Mouse (Mus musculus) kidney, embryonic 14.5 days (tissue): ENCODE results near the gene Zc3hav1. TPM values are rescaled to one million over a fixed set of nuclear protein-coding genes. Genes with fewer than 3 reads are reported as not detected.

ENCODE experiments used
- ATAC-seq: fragments of 200-750 bp; cut with Nextera tagmentation; 2 replicates; pipeline ENCODE4 v1.8.0; 2017; ENCODE audit warnings: moderate number of reproducible peaks, mild to moderate bottlenecking, moderate TSS enrichment, moderate library complexity; ENCODE audit not compliant: low FRiP score, low TSS enrichment
- H3K27ac ChIP-seq: fragments of 300-500 bp; sonication (generic); 2 replicates; pipeline ENCODE4 v1.5.1; 2014; ENCODE audit warnings: low read depth, mild to moderate bottlenecking, low read length, moderate library complexity, mixed read lengths
- H3K27me3 ChIP-seq: fragments of 300-500 bp; sonication (generic); 2 replicates; pipeline ENCODE4 v1.6.1; 2014; ENCODE audit warnings: mild to moderate bottlenecking, low read length; ENCODE audit not compliant: control insufficient read depth, insufficient read depth
- H3K36me3 ChIP-seq: fragments of 300-500 bp; sonication (generic); 2 replicates; pipeline ENCODE4 v1.6.1; 2014; ENCODE audit warnings: low read length, mixed read lengths; ENCODE audit not compliant: control insufficient read depth, insufficient read depth
- H3K4me1 ChIP-seq: fragments of 300-500 bp; sonication (generic); 2 replicates; pipeline ENCODE4 v1.6.1; 2014; ENCODE audit warnings: low read length, mixed read lengths; ENCODE audit not compliant: control insufficient read depth, insufficient read depth
- H3K4me2 ChIP-seq: fragments of 300-500 bp; sonication (generic); replicated peaks from 2 replicates; pipeline ENCODE4 v1.6.1; 2014; ENCODE audit warnings: low read depth, mild to moderate bottlenecking, low read length
- H3K4me3 ChIP-seq: fragments of 300-500 bp; sonication (generic); 2 replicates; pipeline ENCODE4 v1.5.1; 2014; ENCODE audit warnings: mild to moderate bottlenecking, low read length
- H3K9ac ChIP-seq: fragments of 300-500 bp; sonication (generic); 2 replicates; pipeline ENCODE4 v1.6.1; 2014; ENCODE audit warnings: low read depth, mild to moderate bottlenecking, low read length, moderate library complexity
- H3K9me3 ChIP-seq: fragments of 300-500 bp; sonication (generic); 2 replicates; pipeline ENCODE4 v1.6.1; 2016; ENCODE audit warnings: low read length; ENCODE audit not compliant: control insufficient read depth
- WGBS: fragments of 180-500 bp; shearing (Covaris S2); extraction: QIAGEN DNeasy Blood & Tissue Kit; methylation state at CpG from one replicate; pipeline ENCODE4 v1.1.7; 2014; 5-methylcytosine and 5-hydroxymethylcytosine counted together
- polyA plus RNA-seq: library from polyadenylated mRNA; unstranded; fragments of >200 nt; fragmentation: Nextera tagmentation; extraction: Ambion mirVana; gene quantifications from 2 replicates; pipeline ENCODE4 v1.2.1, GENCODE M21; 2014

The Zc3hav1 gene
- polyA plus RNA-seq, 1 experiment from 2014 or later, result 3.4 TPM

- Histone ChIP-seq H3K9me3 (no peaks in the 10 kb centered on the region), H3K4me2 (no peak overlapping the region), H3K36me3 (no peaks in the 10 kb centered on the region), H3K4me3 (no peak overlapping the region), H3K4me1 (no peaks in the 10 kb centered on the region), H3K9ac (no peak overlapping the region), H3K27me3 (no peaks in the 10 kb centered on the region), H3K27ac (no peak overlapping the region)
- ATAC-seq, result no peak
- 90% methylated on average over 4 of the region's 4 CpGs for WGBS
These were observed 38.4 kb downstream of the Zc3hav1 start for GRCm38 (mm10) chr6:38316050-38316449.

- Histone ChIP-seq H3K27ac (no peak overlapping the region), H3K27me3 (no peaks in the 10 kb centered on the region), H3K4me3 (no peak overlapping the region), H3K9ac (no peak overlapping the region), H3K36me3 (no peaks in the 10 kb centered on the region), H3K9me3 (peaks cover 3% of the 10 kb centered on the region; the same call in 1 of the 2 replicates), H3K4me1 (no peaks in the 10 kb centered on the region), H3K4me2 (no peak overlapping the region)
- no peak for ATAC-seq
These were observed 44.7 kb downstream of the Zc3hav1 start for GRCm38 (mm10) chr6:38309741-38310140.

GRCm38 (mm10) chr6:38304981-38305380 is 49.4 kb downstream of the Zc3hav1 start:
- no peak overlapping the region for H3K9ac ChIP-seq

GRCm38 (mm10) chr6:38298761-38299401 is 55.5 kb downstream of the Zc3hav1 start, which contains the start of gene Zc3hav1l:
TSS of gene Zc3hav1l (minus strand) at chr6:38299259.
- H3K4me2 ChIP-seq, result peak within 1 kb of the TSS; percentile 78
- under 1% methylated on average over 70 of the region's 70 CpGs for WGBS
- H3K4me1 ChIP-seq, result peaks cover 6% of the 10 kb centered on the region
- no peaks in the 10 kb centered on the region for H3K27me3 ChIP-seq
- H3K36me3 ChIP-seq, result peaks cover 26% of the 10 kb centered on the region
- peak; percentile 97 for ATAC-seq
- H3K4me3 ChIP-seq, result peak within 1 kb of the TSS; percentile 92
- H3K9me3 ChIP-seq, result no peaks in the 10 kb centered on the region
- peak within 1 kb of the TSS; percentile 97 for H3K27ac ChIP-seq
- peak within 1 kb of the TSS; percentile 96 for H3K9ac ChIP-seq

More at GRCm38 (mm10) chr6:38304981-38305380, 49.4 kb downstream of the Zc3hav1 start:
- Histone ChIP-seq H3K27me3 (no peaks in the 10 kb centered on the region), H3K4me3 (no peak overlapping the region), H3K9me3 (peaks cover 4% of the 10 kb centered on the region; the same call in 1 of the 2 replicates), H3K4me2 (no peak overlapping the region), H3K36me3 (no peaks in the 10 kb centered on the region), H3K27ac (no peak overlapping the region), H3K4me1 (no peaks in the 10 kb centered on the region)
- WGBS, result 72% methylated on average over 3 of the region's 3 CpGs
- ATAC-seq, result no peak

- H3K27me3 ChIP-seq, result no peaks in the 10 kb centered on the region
- peaks cover 29% of the 10 kb centered on the region for H3K36me3 ChIP-seq
- peaks cover 6% of the 10 kb centered on the region for H3K4me1 ChIP-seq
- H3K4me2 ChIP-seq, result peak overlapping the region; percentile 78
- ATAC-seq, result peak; percentile 51
- H3K9me3 ChIP-seq, result no peaks in the 10 kb centered on the region
- peak overlapping the region; percentile 92 for H3K4me3 ChIP-seq
- under 1% methylated on average over 10 of the region's 10 CpGs for WGBS
- H3K9ac ChIP-seq, result peak overlapping the region; percentile 96
- H3K27ac ChIP-seq, result peak overlapping the region; percentile 97
These were observed 56.2 kb downstream of the Zc3hav1 start for GRCm38 (mm10) chr6:38298246-38298635.

- Histone ChIP-seq H3K36me3 (peaks cover 34% of the 10 kb centered on the region), H3K4me2 (peak overlapping the region; percentile 78), H3K27me3 (no peaks in the 10 kb centered on the region), H3K9me3 (no peaks in the 10 kb centered on the region), H3K27ac (peak overlapping the region; percentile 97), H3K9ac (peak overlapping the region; percentile 96), H3K4me3 (peak overlapping the region; percentile 92), H3K4me1 (peaks cover 6% of the 10 kb centered on the region)
- 0 out of 2 replicates have a peak, but pooled peaks have one; percentile 17 for ATAC-seq
- whole genome bisulfite sequencing, result 31% methylated on average over 12 of the region's 12 CpGs
These were observed 56.7 kb downstream of the Zc3hav1 start for GRCm38 (mm10) chr6:38297580-38298245.

GRCm38 (mm10) chr6:38293708-38294107 is 60.7 kb downstream of the Zc3hav1 start:
- Histone ChIP-seq H3K9ac (no peak overlapping the region), H3K4me1 (peaks cover 6% of the 10 kb centered on the region), H3K4me3 (no peak overlapping the region), H3K27ac (no peak overlapping the region), H3K9me3 (no peaks in the 10 kb centered on the region), H3K36me3 (peaks cover 66% of the 10 kb centered on the region), H3K27me3 (no peaks in the 10 kb centered on the region), H3K4me2 (no peak overlapping the region)
- WGBS, result 80% methylated on average over 3 of the region's 3 CpGs
- ATAC-seq, result no peak

- Histone ChIP-seq H3K9me3 (no peaks in the 10 kb centered on the region), H3K27me3 (no peaks in the 10 kb centered on the region), H3K27ac (no peak overlapping the region), H3K9ac (no peak overlapping the region), H3K4me3 (no peak overlapping the region), H3K36me3 (peaks cover 72% of the 10 kb centered on the region), H3K4me2 (no peak overlapping the region), H3K4me1 (peaks cover 5% of the 10 kb centered on the region)
- ATAC-seq, result no peak
- 65% methylated on average over 11 of the region's 11 CpGs for WGBS
These were observed 61.3 kb downstream of the Zc3hav1 start for GRCm38 (mm10) chr6:38292871-38293646.
